7 mouse cellular contexts compared by ENCODE assay signal in the genomic region with DNA sequence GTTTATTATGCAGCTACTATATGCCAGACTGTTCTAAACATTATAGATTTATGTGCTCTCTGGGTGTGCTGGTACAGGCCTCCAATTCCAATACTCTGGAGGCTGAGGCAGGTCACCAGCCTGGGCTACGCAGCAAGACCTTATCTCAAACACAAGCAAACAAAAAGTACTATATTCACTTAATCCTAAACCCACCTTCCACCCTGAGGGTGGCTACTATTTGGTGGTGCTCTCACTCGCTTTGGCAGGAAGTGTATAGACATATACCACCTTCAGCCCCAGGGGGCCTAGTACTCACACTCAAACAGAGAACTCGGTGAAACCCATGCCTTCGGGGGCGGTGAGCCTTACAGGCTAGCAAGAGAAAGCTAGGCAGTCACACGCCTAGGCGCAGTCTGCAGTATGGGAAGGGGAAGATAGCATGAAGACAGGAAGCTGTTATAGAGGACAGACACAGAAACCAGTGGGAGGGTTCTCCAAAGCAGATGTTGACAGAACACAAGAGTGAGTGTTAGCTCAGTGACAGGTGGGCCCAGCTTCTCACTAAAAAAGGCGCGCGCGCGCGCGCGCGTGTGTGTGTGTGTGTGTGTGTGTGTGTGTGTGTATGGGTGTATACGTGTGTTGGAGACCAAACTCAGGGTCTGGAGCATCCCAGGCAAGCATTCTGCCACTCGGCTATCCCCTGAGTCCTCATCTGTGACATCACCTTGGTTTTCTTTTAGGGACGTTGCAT. TPM values are rescaled to one million over a fixed set of nuclear protein-coding genes. Genes with fewer than 3 reads are reported as not detected.
DNase-seq lines count a peak whose midpoint lies in the region; ATAC-seq lines count a peak whose summit lies in the region.

A gene (minus strand): TSS at position 346 of the 733 bp plus-strand sequence.

- peak; percentile 67 for DNase-seq in A20 (ENCODE audit: low read depth, low spot score)
- DNase-seq in CD4-positive, CD25-positive, alpha-beta regulatory T cell, adult 2 months (ENCODE audit: low read depth, low spot score): peak; percentile 77
- no peak for DNase-seq in layer of hippocampus, postnatal 10 days (ENCODE audit: low spot score in 2 of 2)
- DNase-seq in thymus, postnatal 0 days (ENCODE audit: low spot score): peak; percentile 90
- DNase-seq in urinary bladder, adult 18-20 months (ENCODE audit: low spot score in 2 of 2): no peak

- no peak within 1 kb of the TSS for H3K27ac ChIP-seq in forebrain, embryonic 12.5 days

- no peak within 1 kb of the TSS for H3K4me3 ChIP-seq in forebrain, embryonic 12.5 days (replicated peaks)
- H3K4me3 ChIP-seq in megakaryocyte, embryonic 14.5 days (replicated peaks): peak within 1 kb of the TSS; percentile 3

- H3K4me1 ChIP-seq in forebrain, embryonic 12.5 days: peaks cover 24% of the 10 kb centered on the region
- H3K4me1 ChIP-seq in megakaryocyte, embryonic 14.5 days: peaks cover 60% of the 10 kb centered on the region

- H3K9me3 ChIP-seq in forebrain, embryonic 12.5 days: peaks cover 6% of the 10 kb centered on the region; the same call in 1 of the 2 replicates
- peaks cover 10% of the 10 kb centered on the region for H3K9me3 ChIP-seq in megakaryocyte, embryonic 14.5 days

- no peaks in the 10 kb centered on the region for H3K36me3 ChIP-seq in forebrain, embryonic 12.5 days (replicated peaks)
- H3K36me3 ChIP-seq in megakaryocyte, embryonic 14.5 days (replicated peaks; ENCODE audit: low read length): peaks cover 10% of the 10 kb centered on the region

- H3K9ac ChIP-seq in forebrain, embryonic 12.5 days: no peak within 1 kb of the TSS

- 92% methylated on average over 19 of the region's 19 CpGs for WGBS in forebrain, embryonic 12.5 days

- no peak within 1 kb of the TSS for H3K4me2 ChIP-seq in forebrain, embryonic 12.5 days

- no peak for ATAC-seq in forebrain, embryonic 12.5 days (ENCODE audit: low FRiP score)

- H3K27me3 ChIP-seq in forebrain, embryonic 12.5 days: peaks cover 33% of the 10 kb centered on the region
- H3K27me3 ChIP-seq in megakaryocyte, embryonic 14.5 days (replicated peaks): no peaks in the 10 kb centered on the region

RNA-seq across cellular contexts. Expression of the gene that starts here (rescaled TPM):
- polyA plus RNA-seq in forebrain, embryonic 12.5 days (2016; fragmentation: Nextera tagmentation; extraction: Ambion mirVana): 49.1 and 51.0 TPM in 2 replicates
- total RNA-seq in layer of hippocampus, postnatal 10 days (2021): 100 to 1,000 TPM; 145 to 151 TPM
- 1,070 and 1,578 TPM in 2 replicates for polyA plus RNA-seq in megakaryocyte, embryonic 14.5 days (2012; ENCODE audit: insufficient read depth, low replicate concordance)
- 1,525 and 1,527 TPM in 2 replicates for polyA plus RNA-seq in thymus, postnatal 0 days (2015; fragmentation: Nextera tagmentation; extraction: Ambion mirVana)

Comparison
In these comparisons a context has a peak if more than half of its experiments do, and no peak if none do; other contexts are left out.
1. RNA of the gene that starts here (polyA plus RNA-seq): 1,070 to 1,578 TPM in megakaryocyte, embryonic 14.5 days and 1,525 to 1,527 TPM in thymus, postnatal 0 days; 49.1 to 51.0 TPM in forebrain, embryonic 12.5 days; every median in the first group is over 10 times any median in the second.
2. DNase-seq: peak in A20 (single experiment), CD4-positive, CD25-positive, alpha-beta regulatory T cell, adult 2 months (single experiment) and thymus, postnatal 0 days (single experiment); none in layer of hippocampus, postnatal 10 days (0 of 2) and urinary bladder, adult 18-20 months (0 of 2).